Mouse (Mus musculus): ENCODE data around the gene Apba1.

Gene Apba1

GRCm38 (mm10) chr19:23758554-23759321 lies at the start of gene Apba1:
Gene Apba1 (plus strand): TSS chr19:23758887.
- under 1% methylated on average over 97 of the region's 98 CpGs for WGBS

- 72% methylated on average over 3 of the region's 3 CpGs for WGBS
Observed at GRCm38 (mm10) chr19:23746506-23746905, 12.2 kb upstream of the Apba1 start.

- 14% methylated on average over 7 of the region's 7 CpGs for WGBS
Observed at GRCm38 (mm10) chr19:23757011-23757410, 1.7 kb upstream of the Apba1 start.

GRCm38 (mm10) chr19:23757961-23758553 lies 630 bp upstream of the Apba1 start:
- under 1% methylated on average over 40 of the region's 40 CpGs for WGBS

GRCm38 (mm10) chr19:23759322-23759945 lies 747 bp downstream of the Apba1 start:
- WGBS: under 1% methylated on average over 17 of the region's 17 CpGs

- WGBS: 83% methylated on average over 6 of the region's 6 CpGs
Observed at GRCm38 (mm10) chr19:23763371-23763770, 4.7 kb downstream of the Apba1 start.

- WGBS: 68% methylated on average over 2 of the region's 2 CpGs
Observed at GRCm38 (mm10) chr19:23764051-23764450, 5.4 kb downstream of the Apba1 start.

- WGBS: 63% methylated on average over 5 of the region's 5 CpGs
Observed at GRCm38 (mm10) chr19:23768864-23769263, 10.2 kb downstream of the Apba1 start.

GRCm38 (mm10) chr19:23770494-23771423 lies 12.1 kb downstream of the Apba1 start:
- 43% methylated on average over 10 of the region's 10 CpGs for WGBS

GRCm38 (mm10) chr19:23771971-23772370 lies 13.3 kb downstream of the Apba1 start:
- 78% methylated on average over 7 of the region's 7 CpGs for WGBS

GRCm38 (mm10) chr19:23775356-23775755 lies 16.7 kb downstream of the Apba1 start:
- 69% methylated on average over 6 of the region's 6 CpGs for WGBS

- WGBS: 88% methylated on average over 4 of the region's 4 CpGs
Observed at GRCm38 (mm10) chr19:23780105-23780504, 21.4 kb downstream of the Apba1 start.

- WGBS: 16% methylated on average over 9 of the region's 9 CpGs
Observed at GRCm38 (mm10) chr19:23781968-23782367, 23.3 kb downstream of the Apba1 start.

GRCm38 (mm10) chr19:23788420-23789132 lies 29.9 kb downstream of the Apba1 start:
- 38% methylated on average over 9 of the region's 9 CpGs for WGBS

- 61% methylated on average over 6 of the region's 6 CpGs for WGBS
Observed at GRCm38 (mm10) chr19:23791704-23792103, 33.0 kb downstream of the Apba1 start.

GRCm38 (mm10) chr19:23792559-23792958 lies 33.9 kb downstream of the Apba1 start:
- WGBS: 61% methylated on average over 6 of the region's 6 CpGs

GRCm38 (mm10) chr19:23794491-23794890 lies 35.8 kb downstream of the Apba1 start:
- WGBS: 30% methylated on average over 3 of the region's 3 CpGs

- WGBS: 34% methylated on average over 4 of the region's 4 CpGs
Observed at GRCm38 (mm10) chr19:23795156-23795555, 36.5 kb downstream of the Apba1 start.

- WGBS: 56% methylated on average over 1 of the region's 1 CpGs
Observed at GRCm38 (mm10) chr19:23801174-23801573, 42.5 kb downstream of the Apba1 start.

- WGBS: 42% methylated on average over 4 of the region's 4 CpGs
Observed at GRCm38 (mm10) chr19:23803221-23803870, 44.7 kb downstream of the Apba1 start.

- 32% methylated on average over 6 of the region's 6 CpGs for WGBS
Observed at GRCm38 (mm10) chr19:23806796-23807195, 48.1 kb downstream of the Apba1 start.
